Mouse (Mus musculus) cortical plate, adult 2 months (tissue): ENCODE measurements around the gene Csf3. TPM values are rescaled to one million over a fixed set of nuclear protein-coding genes. Genes with fewer than 3 reads are reported as not detected.
A peak's percentile ranks its signal among the peaks of the same experiment; 100 is the strongest.
"Not testable (repeated sequence)": the region's sequence is repeated elsewhere in the genome, so short reads cannot be mapped to it uniquely, and the experiment has no call there.

Experiments used
- H3K27ac ChIP-seq: fragments of 200-500 bp; 2 replicates; pipeline ENCODE4 v1.5.1; 2012; ENCODE audit warnings: low read length, control low read depth, inconsistent platforms; ENCODE audit not compliant: insufficient read depth
- H3K4me1 ChIP-seq: fragments of 200-500 bp; 2 replicates; pipeline ENCODE4 v1.6.1; 2011; ENCODE audit warnings: low read length; ENCODE audit not compliant: control insufficient read depth, insufficient read depth
- H3K4me3 ChIP-seq: fragments of 200-500 bp; 2 replicates; pipeline ENCODE4 v1.5.1; 2011; ENCODE audit warnings: mild to moderate bottlenecking, low read length, control low read depth; ENCODE audit not compliant: insufficient read depth
- CTCF ChIP-seq: fragments of 200-500 bp; IDR thresholded peaks from 2 replicates; pipeline ENCODE4 v1.5.1; 2011; ENCODE audit warnings: mild to moderate bottlenecking, control low read depth, low read length; ENCODE audit not compliant: insufficient read depth; ENCODE audit errors: extremely low read depth
- POLR2A ChIP-seq: fragments of 200-500 bp; IDR thresholded peaks from 2 replicates; pipeline ENCODE4 v1.6.1; 2011; ENCODE audit warnings: mild to moderate bottlenecking, low read length, control low read depth; ENCODE audit not compliant: insufficient read depth; ENCODE audit errors: extremely low read depth
- polyA plus RNA-seq: library from polyadenylated mRNA; depleted of rRNA; stranded (reverse); fragments of >200 nt; gene quantifications from 2 replicates; pipeline ENCODE4 v1.2.3, GENCODE M21; 2012

Gene Csf3
- polyA plus RNA-seq, 1 experiment, result 0.08 TPM

GRCm38 (mm10) chr11:98710416-98711045 is 9.5 kb downstream of the Csf3 start:
- Histone ChIP-seq H3K4me3 (no peak overlapping the region), H3K4me1 (no peaks in the 10 kb centered on the region), H3K27ac (no peak overlapping the region)
- TF ChIP-seq CTCF, result peak; percentile 94
- TF ChIP-seq POLR2A, result no peak

GRCm38 (mm10) chr11:98711046-98711434 is 10.0 kb downstream of the Csf3 start:
- Histone ChIP-seq H3K4me3 (no peak overlapping the region), H3K4me1 (no peaks in the 10 kb centered on the region), H3K27ac (no peak overlapping the region)
- TF ChIP-seq CTCF (no peak), POLR2A (no peak)

- H3K4me3 ChIP-seq, H3K4me1 ChIP-seq, H3K27ac ChIP-seq: not testable (repeated sequence)
- TF ChIP-seq CTCF, result peak; percentile 32; the same call in 1 of the 2 replicates
Observed at GRCm38 (mm10) chr11:98712009-98712408, 10.9 kb downstream of the Csf3 start.

GRCm38 (mm10) chr11:98713703-98714102 is 12.6 kb downstream of the Csf3 start:
- TF ChIP-seq CTCF (no peak), POLR2A (no peak)
- H3K4me3 ChIP-seq, result no peak overlapping the region
- no peak overlapping the region for H3K27ac ChIP-seq
- peaks cover 6% of the 10 kb centered on the region for H3K4me1 ChIP-seq

- no peak for TF ChIP-seq CTCF
- Histone ChIP-seq H3K27ac (no peak overlapping the region), H3K4me1 (peaks cover 8% of the 10 kb centered on the region), H3K4me3 (no peak overlapping the region)
Observed at GRCm38 (mm10) chr11:98715946-98716345, 14.9 kb downstream of the Csf3 start.

GRCm38 (mm10) chr11:98717904-98718303 is 16.8 kb downstream of the Csf3 start:
- H3K4me3 ChIP-seq, result no peak overlapping the region
- H3K27ac ChIP-seq, result no peak overlapping the region
- TF ChIP-seq CTCF (peak; percentile 81), POLR2A (no peak)
- H3K4me1 ChIP-seq, result peaks cover 16% of the 10 kb centered on the region

GRCm38 (mm10) chr11:98720756-98721155 is 19.7 kb downstream of the Csf3 start:
- H3K27ac ChIP-seq, result no peak overlapping the region
- TF ChIP-seq CTCF, result no peak
- TF ChIP-seq POLR2A, result no peak
- H3K4me3 ChIP-seq, result no peak overlapping the region
- H3K4me1 ChIP-seq, result peaks cover 18% of the 10 kb centered on the region

GRCm38 (mm10) chr11:98721458-98722226 is 20.6 kb downstream of the Csf3 start:
- peaks cover 18% of the 10 kb centered on the region for H3K4me1 ChIP-seq
- H3K4me3 ChIP-seq, result no peak overlapping the region
- TF ChIP-seq POLR2A (no peak), CTCF (no peak; the same call in 1 of the 2 replicates)
- H3K27ac ChIP-seq, result peak overlapping the region; percentile 72

GRCm38 (mm10) chr11:98723098-98723497 is 22.0 kb downstream of the Csf3 start:
- TF ChIP-seq CTCF, result no peak
- TF ChIP-seq POLR2A, result no peak
- Histone ChIP-seq H3K4me1 (peaks cover 18% of the 10 kb centered on the region), H3K27ac (no peak overlapping the region), H3K4me3 (no peak overlapping the region)

- Histone ChIP-seq H3K27ac (no peak overlapping the region), H3K4me1 (peaks cover 10% of the 10 kb centered on the region), H3K4me3 (no peak overlapping the region)
- TF ChIP-seq POLR2A (no peak), CTCF (no peak)
Observed at GRCm38 (mm10) chr11:98725926-98726506, 25.0 kb downstream of the Csf3 start.
